Mouse (Mus musculus) T-helper 1 cell (primary cell): ENCODE data around the gene Pacs2.

Source experiments
- in situ Hi-C: fragments of 300-600 bp; cut with MboI, MseI; formaldehyde crosslinking; loops from one replicate; pipeline ENCODE4 v1.15.1; 2025; ENCODE audit warnings: high pct_unique_total_duplicates

Gene Pacs2

DNA sequence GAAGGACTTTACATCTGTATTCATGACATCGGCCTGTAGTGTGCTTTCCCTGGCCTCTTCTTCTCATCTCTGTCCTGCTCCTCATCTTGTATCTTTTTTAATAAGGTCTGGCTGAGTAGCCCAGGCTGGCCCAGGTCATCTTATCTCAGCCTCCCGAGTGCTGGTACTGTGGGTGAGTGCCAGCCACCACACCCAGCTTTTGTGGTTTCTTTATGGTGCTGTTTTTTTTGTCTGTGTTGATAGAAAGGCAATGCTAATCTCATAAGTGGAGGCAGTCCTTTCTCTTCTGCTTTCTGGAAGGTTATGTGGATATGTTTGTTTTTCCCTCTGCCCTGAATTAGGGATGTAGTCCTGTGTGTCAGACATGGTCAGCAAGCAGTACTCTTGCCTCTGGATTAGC lies 28.2 kb downstream of the Pacs2 start:
- in situ Hi-C loops = no loop called here

DNA sequence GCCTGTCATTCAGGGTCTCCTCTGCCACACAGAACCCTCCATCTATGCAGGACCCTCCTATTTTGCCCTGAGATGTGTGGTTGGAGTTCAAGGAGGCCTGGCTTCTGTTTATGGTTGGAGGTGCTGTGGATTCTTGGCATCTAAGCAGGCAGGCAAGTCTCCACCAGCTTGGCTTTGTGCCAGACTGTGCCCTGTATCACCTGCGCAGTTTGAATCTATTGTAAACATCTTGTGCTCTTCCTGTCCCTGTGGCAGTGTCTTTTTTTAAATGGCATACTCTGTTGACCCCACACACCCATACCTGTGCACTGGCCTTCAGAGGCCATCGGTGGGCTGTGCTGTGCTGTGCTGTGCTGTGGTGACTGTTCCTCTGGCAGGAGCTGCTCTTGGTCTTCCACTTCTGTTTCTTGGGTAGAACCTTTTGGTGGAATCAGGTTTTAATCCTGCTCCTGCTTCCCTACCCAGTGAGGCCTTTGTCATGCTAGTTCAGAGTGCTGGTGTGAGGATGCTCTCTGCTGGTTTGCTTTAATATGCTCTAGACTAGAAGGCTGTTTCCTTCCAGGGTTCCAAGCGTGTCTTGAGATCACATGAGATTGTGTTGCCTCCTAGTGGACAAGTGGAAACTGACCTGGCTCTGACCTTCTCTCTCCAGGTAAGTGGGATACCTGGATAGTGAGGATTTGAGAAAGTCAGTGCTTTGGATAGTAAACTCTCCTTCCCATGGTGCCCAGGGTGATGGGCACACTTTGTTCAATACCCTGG lies 30.8 kb downstream of the Pacs2 start:
- in situ Hi-C loops = no loop called here

DNA sequence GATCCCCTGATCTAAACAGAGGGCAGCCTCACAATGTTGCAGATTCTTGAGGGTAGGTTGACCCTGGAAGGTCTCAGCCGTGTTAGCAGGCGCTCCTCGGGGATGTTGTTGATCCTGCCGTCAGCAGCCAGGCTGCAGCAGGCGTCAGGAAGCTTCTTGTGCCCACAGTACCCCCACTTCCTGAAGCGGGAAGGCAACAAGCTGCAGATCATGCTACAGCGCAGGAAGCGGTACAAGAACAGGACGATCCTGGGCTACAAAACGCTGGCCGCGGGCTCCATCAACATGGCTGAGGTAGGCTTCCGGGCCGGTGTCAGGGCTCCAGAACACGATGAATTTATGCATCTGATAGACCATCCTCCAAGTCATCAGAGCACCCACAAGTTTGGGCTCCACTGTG lies 32.6 kb downstream of the Pacs2 start:
- in situ Hi-C loops = no loop called here

DNA sequence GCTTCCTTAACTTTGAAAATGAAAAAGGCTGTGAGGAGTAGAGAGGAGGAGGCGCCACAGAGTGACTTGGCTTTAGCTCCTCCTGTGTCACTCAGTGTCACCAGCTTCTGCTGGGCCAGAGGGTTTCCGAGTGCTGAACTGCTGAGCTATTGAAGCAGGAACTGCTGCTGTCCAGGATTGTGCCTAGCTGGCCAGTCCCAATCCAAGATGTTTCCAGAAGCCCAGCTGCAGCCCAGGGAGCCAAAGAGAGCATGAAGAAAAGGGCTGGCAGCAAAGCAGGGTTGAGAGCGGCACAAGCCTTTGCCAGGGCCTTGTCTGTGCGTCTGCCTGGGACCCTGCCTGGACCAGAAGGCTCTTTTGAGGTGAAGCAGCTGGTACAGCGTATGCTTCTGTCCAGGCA lies 33.8 kb downstream of the Pacs2 start:
- in situ Hi-C loops = no loop called here

DNA sequence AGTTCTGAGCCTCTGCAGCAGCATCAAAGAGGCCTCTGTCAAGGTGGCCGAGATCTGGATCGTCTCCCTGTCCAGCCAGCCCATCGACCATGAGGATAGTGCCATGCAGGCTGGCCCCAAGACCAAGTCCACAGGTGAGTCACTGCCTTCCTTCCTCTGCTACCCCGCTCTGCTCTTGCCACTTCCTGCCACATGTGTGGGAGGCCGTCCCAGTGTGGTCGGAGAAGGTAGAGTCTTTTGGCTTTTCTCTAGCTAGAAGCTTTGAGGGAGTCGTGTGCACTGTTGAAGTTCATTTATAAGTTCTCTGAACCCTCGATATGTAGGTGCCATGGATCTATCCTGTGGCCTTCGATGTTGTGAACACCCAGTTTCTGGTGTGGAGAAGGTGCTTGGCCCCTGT lies 35.5 kb downstream of the Pacs2 start:
- in situ Hi-C loops = no loop called here

DNA sequence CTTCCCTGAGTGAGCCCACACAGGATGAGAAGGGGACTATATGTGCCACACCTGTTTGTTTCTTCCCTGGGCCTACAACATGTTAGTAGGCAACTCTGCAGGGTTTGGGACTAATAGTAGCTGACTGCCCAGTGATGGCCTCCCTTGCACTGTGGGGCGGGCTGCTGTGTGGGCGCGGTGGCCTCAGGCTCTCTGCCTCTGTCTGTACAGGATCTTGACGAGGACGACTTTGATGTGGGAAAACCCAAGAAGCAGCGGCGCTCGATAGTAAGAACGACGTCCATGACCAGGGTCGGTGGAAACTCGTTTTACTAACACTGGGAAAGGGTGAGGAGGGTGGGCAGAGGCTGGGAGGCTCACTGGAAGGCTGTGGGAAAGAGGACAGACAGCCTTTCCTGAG lies 36.4 kb downstream of the Pacs2 start:
- in situ Hi-C loops = no loop called here

DNA sequence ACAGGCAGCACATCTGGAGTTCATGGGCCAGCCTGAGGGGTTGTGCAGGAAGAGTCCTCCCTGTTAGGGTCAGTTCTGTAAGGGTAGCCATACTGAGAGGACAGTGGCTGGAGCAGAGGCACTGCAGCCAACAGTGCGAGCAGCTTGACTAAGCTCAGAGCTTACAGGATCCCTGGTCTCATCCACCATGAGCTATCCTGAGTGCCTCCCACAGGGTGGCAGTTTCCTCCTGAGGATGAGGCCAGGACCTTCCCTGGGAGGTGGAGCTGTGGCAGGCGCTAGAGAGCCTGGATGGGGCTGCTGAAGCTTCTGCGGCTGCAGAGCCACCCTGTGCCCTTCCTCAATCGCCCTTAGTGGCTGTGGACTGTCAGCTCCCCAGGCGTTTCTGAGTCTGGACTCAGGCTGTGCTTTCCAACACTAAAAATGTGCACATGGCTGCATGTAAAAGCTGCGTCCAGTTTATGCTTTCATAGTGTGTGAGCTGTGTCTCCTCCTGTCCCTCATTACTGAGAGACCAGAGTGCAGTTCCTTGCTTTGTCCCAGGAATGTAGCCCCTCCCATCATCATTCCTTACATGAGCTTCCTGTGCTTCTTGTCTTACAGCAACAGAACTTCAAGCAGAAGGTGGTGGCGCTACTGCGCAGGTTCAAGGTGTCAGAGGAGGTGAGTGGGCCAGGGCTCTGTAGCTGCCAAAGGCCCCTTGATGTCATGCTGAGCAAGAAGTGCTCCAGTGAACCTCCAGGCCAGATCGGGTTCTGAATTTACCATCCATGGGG lies 37.5 kb downstream of the Pacs2 start:
- in situ Hi-C loops = no loop called here

DNA sequence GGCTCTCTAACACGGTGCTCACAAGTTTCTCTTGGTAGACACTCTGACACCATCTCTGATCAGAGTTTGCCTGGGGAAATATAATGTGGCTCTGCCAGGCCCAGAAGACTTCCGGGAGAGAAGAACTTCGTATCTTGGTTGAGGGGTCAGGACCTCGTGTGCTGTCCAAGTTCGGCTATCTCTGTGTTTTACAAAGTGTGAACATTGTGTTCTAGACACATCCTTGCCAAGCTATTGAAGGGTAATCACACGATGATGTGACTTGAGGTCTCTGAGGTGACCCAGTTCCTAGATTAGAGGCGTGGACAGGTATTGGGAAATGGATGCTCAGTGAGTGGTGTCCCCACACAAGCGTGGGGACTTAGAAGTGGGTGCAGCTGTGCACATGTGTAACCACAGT lies 41.8 kb downstream of the Pacs2 start:
- in situ Hi-C loops = no loop called here

DNA sequence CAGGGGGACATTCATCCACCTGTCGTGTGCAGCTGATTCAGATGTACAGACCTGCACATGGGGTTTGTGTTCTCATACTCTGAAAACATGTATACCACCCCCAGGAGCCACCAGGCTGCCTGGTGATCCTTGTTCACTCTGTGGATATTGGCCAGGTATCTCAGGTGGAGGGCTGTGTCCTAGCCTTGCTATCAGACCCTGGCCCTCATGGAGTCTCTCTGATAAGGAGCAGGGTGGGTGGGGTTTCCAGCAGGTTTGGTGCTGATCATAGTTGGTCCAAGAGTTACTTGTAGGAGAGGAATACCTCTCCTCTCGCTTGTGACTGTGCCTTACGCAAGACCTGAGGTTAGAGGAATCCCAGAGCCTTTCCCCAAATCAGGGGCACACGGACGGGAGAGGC lies 45.9 kb downstream of the Pacs2 start:
- in situ Hi-C loops = no loop called here

DNA sequence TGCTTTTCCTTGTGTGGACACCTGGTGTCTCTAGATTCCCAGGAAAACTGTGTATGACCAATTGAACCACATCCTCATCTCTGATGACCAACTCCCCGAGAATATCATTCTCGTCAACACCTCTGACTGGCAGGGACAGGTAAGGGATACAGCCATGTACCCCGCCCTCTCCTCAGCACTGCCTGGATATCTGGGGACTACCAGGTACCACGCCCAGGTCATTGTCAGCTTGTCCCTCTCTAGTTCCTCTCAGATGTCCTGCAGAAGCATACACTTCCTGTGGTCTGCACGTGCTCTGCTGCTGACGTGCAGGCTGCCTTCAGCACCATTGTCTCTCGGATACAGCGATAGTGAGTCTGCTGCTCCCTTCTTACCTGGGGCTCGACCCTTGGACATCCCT lies 47.3 kb downstream of the Pacs2 start:
- in situ Hi-C loops = no loop called here

DNA sequence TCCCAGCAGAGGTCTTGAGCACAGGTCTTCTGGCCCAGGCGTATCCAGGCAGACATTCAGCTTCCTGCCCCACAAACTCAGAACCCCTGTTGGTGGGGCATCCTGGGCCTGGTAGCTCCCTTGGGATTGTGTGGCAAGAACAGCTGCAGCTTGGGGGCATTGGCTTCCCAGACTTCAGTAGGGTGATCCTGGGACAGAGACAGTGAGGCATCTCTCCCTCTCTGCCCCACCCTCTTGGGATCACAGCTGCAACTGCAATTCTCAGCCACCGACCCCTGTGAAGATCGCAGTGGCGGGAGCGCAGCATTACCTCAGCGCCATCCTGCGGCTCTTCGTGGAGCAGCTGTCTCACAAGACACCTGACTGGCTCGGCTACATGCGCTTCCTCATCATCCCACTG lies 47.9 kb downstream of the Pacs2 start:
- in situ Hi-C loops = no loop called here

DNA sequence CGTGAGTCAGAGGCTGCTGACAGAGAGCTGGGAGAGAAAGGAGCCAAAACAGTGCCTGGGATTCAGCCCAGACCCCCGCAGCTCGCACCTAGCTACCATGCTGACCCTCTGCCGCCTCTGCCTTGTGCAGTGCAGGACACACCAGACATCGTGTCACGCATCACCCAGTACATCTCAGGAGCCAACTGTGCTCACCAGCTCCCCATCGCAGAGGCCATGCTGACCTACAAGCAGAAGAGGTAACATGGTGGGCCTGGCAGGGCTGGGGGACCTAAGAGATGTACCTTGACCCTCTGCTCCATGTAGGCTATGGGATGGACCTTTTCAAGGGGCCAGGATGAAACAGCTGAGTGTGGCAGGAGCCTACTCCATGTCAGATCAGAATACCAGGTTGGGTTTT lies 49.4 kb downstream of the Pacs2 start:
- in situ Hi-C loops = no loop called here

DNA sequence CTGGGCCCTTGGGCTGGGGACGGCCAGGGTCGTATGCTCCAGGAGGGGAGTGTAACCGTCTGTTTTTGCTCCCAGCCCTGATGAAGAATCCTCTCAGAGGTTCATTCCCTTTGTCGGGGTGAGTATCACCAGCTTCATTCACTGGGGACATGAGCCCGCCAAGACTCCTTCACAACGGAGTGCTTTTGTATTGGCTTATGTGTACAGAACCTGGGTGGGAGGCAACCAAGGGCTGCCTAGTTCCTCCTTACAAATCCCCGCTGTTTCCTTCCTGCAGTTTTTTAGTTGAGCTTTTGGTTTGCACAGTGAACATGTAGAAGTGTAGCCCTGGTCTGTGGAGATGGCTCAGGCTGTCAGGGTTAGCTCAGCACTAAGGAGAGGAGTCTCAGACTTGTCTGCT lies 53.7 kb downstream of the Pacs2 start:
- in situ Hi-C loops = no loop called here

DNA sequence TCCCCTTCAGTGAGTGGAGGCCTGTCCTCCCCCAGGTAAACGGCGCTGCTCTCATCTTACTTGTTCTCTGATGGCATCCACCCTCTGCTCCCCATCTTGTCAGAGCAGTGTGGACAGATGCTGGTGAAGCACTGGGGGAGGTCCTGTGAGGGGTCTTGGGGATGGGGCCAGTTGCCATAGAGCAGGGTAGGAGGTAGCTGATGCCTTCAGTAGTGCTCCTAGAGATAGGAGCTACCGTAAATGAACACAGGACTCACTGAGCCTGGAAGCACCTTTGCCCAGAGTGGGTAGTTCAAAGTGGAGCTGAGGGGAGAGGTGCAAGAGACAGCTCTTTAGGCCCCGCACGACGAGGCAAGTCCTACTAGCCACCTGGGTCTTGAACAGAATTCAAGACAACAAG lies 55.1 kb downstream of the Pacs2 start:
- in situ Hi-C loops = no loop called here

DNA sequence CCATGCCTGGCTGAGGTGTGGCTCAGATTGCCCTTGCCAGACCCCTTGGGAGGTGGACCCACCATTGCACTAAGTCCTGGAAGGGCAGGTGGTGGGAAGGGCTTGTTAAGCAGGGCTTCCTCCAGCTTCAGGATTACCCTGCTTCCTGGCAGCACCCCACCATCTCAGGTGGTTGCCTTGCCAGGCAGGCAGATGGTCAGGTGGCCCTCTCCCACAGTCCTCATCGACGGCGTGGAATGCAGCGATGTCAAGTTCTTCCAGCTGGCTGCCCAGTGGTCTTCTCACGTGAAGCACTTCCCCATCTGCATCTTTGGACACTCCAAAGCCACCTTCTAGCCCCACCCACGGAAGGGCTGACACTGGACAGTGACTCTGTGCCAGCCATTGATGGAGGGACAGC lies 57.0 kb downstream of the Pacs2 start:
- in situ Hi-C loops = no loop called here

DNA sequence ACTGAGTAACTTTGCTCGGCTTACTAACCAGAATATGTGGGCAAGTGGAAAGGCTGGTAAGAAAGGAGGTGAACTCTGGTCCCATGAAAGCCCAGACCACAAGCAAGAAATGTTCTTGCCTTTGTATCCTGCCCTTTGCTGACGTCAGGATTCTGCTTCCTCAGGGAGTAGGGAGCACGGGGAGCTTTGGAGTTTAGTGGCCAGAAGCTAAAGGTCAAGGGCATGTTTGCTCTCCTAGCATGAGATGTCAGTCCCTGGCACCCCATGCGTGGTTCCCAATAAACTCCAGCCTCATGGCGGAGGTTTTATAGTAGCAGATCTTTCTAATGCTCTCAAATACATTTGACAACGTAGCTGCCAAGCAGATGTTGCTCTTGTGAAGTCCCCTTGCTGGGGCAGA lies 57.5 kb downstream of the Pacs2 start:
- in situ Hi-C loops = no loop called here

DNA sequence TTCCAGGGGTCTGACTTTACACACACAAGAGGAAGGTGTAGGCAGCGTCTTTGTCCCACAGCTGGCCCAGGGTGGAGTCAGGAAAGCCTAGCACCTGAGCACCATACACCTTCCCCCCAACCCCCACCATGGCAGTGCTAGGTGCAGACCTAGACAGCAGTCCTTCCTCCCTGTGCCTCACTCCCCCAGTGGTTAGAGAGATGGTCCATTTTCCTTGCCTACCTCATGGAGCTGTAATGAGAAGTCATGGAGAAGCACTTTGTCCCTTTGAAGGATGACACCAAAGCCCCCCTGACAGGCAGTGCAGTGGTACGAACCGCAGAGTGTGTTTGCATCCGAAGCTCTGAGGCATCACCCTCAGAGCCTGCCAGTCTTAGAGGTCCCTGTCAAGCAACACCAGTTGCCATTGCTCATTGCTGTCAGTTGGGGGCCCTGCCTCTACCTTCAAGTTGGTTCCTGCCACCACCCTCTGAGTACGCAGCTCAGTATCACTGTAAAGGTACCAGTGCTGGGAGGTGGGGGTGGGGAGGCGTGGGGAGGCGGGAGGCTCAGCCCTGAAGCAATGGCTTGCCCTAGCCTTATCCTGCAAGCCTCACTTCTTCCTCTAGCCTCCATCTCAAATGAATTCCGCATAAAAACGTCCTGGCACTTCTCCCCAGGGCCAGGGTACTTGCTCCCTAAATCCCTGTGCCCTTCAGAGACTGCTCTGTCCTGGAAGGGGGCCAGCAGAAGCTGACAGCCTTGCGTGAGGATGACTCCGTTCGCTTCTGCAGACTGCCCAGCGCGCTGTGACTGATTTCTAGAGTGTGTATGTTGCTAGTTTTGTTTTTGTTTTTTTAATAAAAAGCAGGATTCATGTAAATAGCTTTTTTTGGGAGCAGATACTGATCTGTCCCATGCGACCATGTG lies 59.4 kb downstream of the Pacs2 start:
- in situ Hi-C loops = no loop called here

DNA sequence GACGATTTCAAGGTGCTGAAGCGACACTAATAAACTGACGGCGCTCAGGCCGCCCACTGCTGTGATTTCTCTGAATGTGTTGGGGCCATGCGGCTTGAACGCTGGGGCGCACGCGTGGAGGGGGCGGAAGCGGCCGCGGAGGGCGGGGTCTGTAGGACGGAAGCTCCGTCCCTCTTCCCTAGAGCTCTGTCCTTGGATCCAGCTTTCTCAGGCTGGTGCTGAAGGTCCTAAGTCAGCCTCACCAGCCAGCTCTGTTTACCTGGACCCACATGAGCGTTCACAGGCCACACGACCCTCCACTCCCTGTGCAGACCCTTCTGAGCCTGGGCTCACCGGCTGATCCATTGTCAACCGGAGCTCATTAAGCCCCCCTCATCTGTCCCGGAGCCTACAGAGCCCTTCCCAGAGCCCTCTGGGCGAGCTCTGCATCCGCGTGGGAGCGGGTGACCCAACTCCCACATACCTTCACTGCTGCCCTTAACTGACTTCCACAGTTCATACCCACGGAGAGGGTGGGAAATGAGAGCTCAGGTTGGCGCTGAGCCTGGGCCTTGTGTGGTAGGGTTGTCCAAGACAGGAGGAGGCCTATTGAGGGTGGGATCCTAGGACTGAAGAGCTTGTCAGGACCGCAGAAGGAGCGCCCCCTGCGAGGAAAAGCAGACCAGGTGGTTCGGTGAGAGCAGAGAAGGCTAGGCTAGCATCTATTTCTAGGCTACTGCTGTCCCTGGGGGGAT lies 60.2 kb downstream of the Pacs2 start, which contains the start of gene Tex22:
TSS of gene Tex22 (plus strand) at position 174 of the 734 bp plus-strand sequence.
- in situ Hi-C loops = no loop called here

DNA sequence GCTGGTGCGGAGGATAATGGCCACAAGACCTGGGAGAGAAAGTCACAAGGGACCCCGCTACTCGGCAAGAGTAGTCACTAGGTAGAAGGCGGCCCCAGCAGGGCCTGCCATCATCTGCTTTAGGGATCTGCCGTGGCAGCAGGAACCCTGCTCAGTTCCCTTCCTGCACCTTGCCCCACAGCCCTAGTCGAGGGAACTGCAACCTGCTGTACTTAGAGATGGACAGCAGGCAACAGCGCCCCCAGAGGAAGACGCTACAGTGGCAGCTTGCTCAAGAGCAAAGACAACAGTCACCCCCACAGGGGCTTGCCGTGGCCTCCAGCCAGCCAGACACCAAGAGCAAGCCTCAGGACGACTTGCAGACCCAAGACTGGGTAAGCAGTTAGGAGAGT lies 60.8 kb downstream of the Pacs2 start:
- in situ Hi-C loops = no loop called here

DNA sequence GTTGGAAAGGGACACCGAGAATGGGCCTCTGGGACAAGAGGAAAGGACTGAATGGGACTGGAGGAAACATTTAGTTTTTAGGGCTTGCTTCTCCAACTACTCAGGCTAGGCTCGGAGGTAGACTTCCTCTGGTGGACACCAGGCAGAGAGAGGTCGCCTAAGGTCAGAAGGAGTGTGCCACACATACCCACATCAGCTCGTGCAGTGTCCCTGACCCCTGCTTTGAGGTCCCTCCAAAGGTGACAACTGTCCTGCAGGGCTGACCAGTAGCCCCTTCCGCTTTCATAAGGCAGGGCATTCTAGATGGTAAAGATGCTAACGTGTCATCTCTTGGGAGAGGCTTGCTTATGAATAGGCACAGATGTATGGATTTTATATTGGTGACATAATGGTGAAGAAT lies 61.2 kb downstream of the Pacs2 start:
- in situ Hi-C loops = no loop called here

DNA sequence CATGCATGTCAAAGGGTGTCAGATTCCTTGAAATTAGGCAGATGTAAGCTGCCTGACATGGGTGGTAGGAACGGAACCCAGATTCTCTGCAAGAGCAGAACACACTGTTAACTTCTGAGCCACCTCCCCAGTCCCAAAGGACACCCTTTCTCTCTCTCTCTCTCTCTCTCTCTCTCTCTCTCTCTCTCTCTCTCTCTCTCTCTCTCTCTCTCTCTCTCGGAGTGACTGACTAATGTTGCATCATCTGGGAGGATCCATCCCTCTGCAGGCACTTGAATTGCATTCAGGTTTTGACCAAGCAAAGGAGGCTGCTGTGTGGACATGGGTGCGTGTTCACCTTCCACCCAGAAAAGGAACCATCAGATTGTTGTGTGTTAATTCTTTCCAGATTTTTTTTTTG lies 73.0 kb downstream of the Pacs2 start:
- in situ Hi-C loops = no loop called here

DNA sequence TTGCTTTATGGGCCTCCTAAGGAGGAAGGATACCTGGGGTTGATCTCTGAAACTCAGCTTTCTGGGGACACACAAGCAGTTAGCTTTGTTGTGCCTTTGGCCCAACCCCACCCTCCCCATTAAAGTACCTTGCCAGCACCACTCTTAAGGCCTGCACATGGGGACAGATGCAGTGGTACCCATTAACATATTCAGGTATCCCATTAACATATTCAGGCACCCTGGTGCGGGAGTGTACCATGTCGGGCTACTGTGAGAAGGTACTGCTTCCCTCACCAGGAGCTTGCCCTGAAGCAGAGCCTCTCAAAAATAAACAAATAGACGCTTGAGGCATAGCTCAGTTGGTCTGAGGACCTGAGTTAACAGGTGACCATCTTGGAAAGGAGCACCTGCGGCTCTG lies 73.7 kb downstream of the Pacs2 start:
- in situ Hi-C loops = no loop called here
